Mouse (Mus musculus): ENCODE data around the gene Gm11037. TPM values are rescaled to one million over a fixed set of nuclear protein-coding genes. Genes with fewer than 3 reads are reported as not detected.

Gene Gm11037
- polyA plus RNA-seq, 1 experiment from 2014 or later = not detected

DNA sequence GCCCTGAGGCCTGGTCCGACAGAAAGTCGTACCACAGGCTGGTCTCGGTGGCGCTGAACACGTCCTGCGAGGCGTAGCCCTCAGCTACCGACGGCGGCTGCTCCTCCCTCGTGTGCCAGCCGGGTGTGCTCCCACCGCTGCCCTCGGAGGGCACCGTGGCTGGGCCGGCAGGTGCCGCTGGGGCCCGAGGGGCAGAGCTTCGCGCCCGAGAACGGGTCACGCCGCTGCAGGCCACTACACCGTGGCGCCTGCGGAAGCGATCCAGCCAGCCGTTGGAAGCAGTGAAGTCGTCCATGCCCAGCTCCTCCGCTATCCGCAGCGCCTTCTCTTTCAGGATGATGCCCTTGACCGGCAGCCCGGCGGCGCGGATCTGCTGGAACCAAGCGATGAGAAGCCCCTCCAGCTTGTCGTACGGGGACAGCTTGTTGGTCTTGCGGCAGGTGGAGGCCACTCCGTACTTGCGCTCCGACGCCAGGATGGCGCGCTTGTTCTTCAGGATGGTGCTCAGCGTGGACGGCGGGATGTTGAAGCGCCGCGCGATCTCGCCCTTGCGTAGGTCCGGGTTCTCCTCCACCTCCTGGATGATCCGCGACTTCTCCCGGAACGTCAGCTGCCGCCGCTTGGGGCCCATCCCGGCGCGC lies 46.1 kb downstream of the Gm11037 start:
- DNase-seq (ENCODE audit: low spot score) = peak; percentile 59

DNA sequence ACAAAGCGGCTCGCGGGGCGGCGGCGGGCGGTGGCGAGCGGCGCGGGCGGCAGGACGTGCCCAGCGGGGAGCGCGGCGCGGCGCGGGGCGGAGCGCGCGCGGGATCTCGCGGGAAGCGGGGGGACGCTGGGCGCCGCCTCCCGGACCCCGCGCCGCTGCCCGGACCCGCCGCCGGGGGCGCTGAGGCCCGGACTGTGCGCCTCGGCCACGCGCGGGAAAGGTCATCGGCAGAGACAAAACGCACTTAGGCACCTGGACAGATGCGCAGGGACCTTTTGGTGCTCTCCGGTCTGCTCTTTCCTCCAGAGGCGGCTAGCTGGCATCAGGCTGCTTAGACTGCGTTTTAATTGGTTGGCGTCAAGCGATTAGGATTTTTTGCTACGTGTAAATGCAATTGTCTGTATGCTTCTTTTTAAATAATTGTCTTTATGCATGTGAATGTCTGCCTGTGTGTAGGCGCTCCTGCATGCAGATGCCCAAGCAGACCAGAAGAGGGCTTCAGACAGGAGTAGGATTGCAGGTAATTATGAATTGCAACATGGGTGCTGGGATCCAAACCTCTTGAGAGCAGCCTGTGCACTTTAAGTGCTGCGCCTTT lies 46.8 kb downstream of the Gm11037 start, which contains the start of gene Cenpb:
Gene Cenpb, minus strand, starts transcription at position 78 of the 598 bp plus-strand sequence.
- DNase-seq (ENCODE audit: low spot score) = peak; percentile 73

Other genes with a start within 250 kb of the Gm11037 start
- 11.0 and 11.2 TPM in 2 replicates for gene 4930402H24Rik, start 227.1 kb upstream of the Gm11037 start, polyA plus RNA-seq (2015; fragmentation: Nextera tagmentation; extraction: Ambion mirVana)
- 3.0 and 5.0 TPM in 2 replicates for gene Atrn, start 227.0 kb upstream of the Gm11037 start, polyA plus RNA-seq (2015; fragmentation: Nextera tagmentation; extraction: Ambion mirVana)
- 3.2 and 3.9 TPM in 2 replicates for gene Gfra4, start 90.4 kb upstream of the Gm11037 start, polyA plus RNA-seq (2015; fragmentation: Nextera tagmentation; extraction: Ambion mirVana)
- gene Adam33, start 69.7 kb upstream of the Gm11037 start, polyA plus RNA-seq (2015; fragmentation: Nextera tagmentation; extraction: Ambion mirVana) = 0.91 and 1.1 TPM in 2 replicates
- 0.56 and 0.63 TPM in 2 replicates for gene Siglec1, start 46.7 kb upstream of the Gm11037 start, polyA plus RNA-seq (2015; fragmentation: Nextera tagmentation; extraction: Ambion mirVana)
- gene Hspa12b, start 6.2 kb upstream of the Gm11037 start, polyA plus RNA-seq (2015; fragmentation: Nextera tagmentation; extraction: Ambion mirVana) = 1.7 and 2.3 TPM in 2 replicates
- 47.8 and 50.6 TPM in 2 replicates for gene 1700037H04Rik, start 26.6 kb downstream of the Gm11037 start, polyA plus RNA-seq (2015; fragmentation: Nextera tagmentation; extraction: Ambion mirVana)
- gene Cenpb, start 46.6 kb downstream of the Gm11037 start, polyA plus RNA-seq (2015; fragmentation: Nextera tagmentation; extraction: Ambion mirVana) = 5.2 and 7.8 TPM in 2 replicates
- 48.4 and 58.6 TPM in 2 replicates for gene Cdc25b, start 53.5 kb downstream of the Gm11037 start, polyA plus RNA-seq (2015; fragmentation: Nextera tagmentation; extraction: Ambion mirVana)
- gene Spef1, start 53.8 kb downstream of the Gm11037 start, polyA plus RNA-seq (2015; fragmentation: Nextera tagmentation; extraction: Ambion mirVana) = 1.4 and 1.5 TPM in 2 replicates
- gene Ap5s1, start 73.6 kb downstream of the Gm11037 start, polyA plus RNA-seq (2015; fragmentation: Nextera tagmentation; extraction: Ambion mirVana) = 19.1 and 22.2 TPM in 2 replicates
- 13.1 and 15.0 TPM in 2 replicates for gene Mavs, start 100.6 kb downstream of the Gm11037 start, polyA plus RNA-seq (2015; fragmentation: Nextera tagmentation; extraction: Ambion mirVana)
- 48.6 and 52.5 TPM in 2 replicates for gene Pank2, start 129.0 kb downstream of the Gm11037 start, polyA plus RNA-seq (2015; fragmentation: Nextera tagmentation; extraction: Ambion mirVana)
- 0.75 and 1.4 TPM in 2 replicates for gene Rnf24, start 219.4 kb downstream of the Gm11037 start, polyA plus RNA-seq (2015; fragmentation: Nextera tagmentation; extraction: Ambion mirVana)

Data from thymus, postnatal 0 days (tissue).